Mouse (Mus musculus) limb, embryonic 14.5 days (tissue): ENCODE data around the gene Irgm2. TPM values are rescaled to one million over a fixed set of nuclear protein-coding genes. Genes with fewer than 3 reads are reported as not detected.

ENCODE experiments used
- ATAC-seq: fragments of 200-750 bp; cut with Nextera tagmentation; 2 replicates; pipeline ENCODE4 v1.8.0; 2017; ENCODE audit warnings: low read depth, moderate number of reproducible peaks, moderate TSS enrichment; ENCODE audit not compliant: low FRiP score
- DNase-seq: peaks from one replicate; pipeline ENCODE4 v3.0.0-alpha.2; 2015; ENCODE audit warnings: low spot score
- H3K27ac ChIP-seq: fragments of 300-500 bp; sonication (generic); replicated peaks from 2 replicates; pipeline ENCODE4 v1.5.1; 2014; ENCODE audit warnings: low read depth, mild to moderate bottlenecking, low read length, moderate library complexity, mixed read lengths
- H3K27me3 ChIP-seq: fragments of 300-500 bp; sonication (generic); 2 replicates; pipeline ENCODE4 v1.6.1; 2014; ENCODE audit warnings: low read length, mixed read lengths; ENCODE audit not compliant: control insufficient read depth, insufficient read depth
- H3K36me3 ChIP-seq: fragments of 300-500 bp; sonication (generic); 2 replicates; pipeline ENCODE4 v1.6.1; 2014; ENCODE audit warnings: mild to moderate bottlenecking, low read length, moderate library complexity, mixed read lengths; ENCODE audit not compliant: control insufficient read depth, insufficient read depth
- H3K4me1 ChIP-seq: fragments of 300-500 bp; sonication (generic); 2 replicates; pipeline ENCODE4 v1.6.1; 2014; ENCODE audit warnings: antibody characterized with exemption, low read length, mixed read lengths; ENCODE audit not compliant: control insufficient read depth, insufficient read depth
- H3K4me2 ChIP-seq: fragments of 300-500 bp; sonication (generic); replicated peaks from 2 replicates; pipeline ENCODE4 v1.6.1; 2014; ENCODE audit warnings: low read depth, mild to moderate bottlenecking, low read length, moderate library complexity; ENCODE audit not compliant: severe bottlenecking
- H3K4me3 ChIP-seq: fragments of 300-500 bp; sonication (generic); replicated peaks from 2 replicates; pipeline ENCODE4 v1.5.1; 2014; ENCODE audit warnings: low read length
- H3K9ac ChIP-seq: fragments of 300-500 bp; sonication (generic); 2 replicates; pipeline ENCODE4 v1.6.1; 2014; ENCODE audit warnings: mild to moderate bottlenecking, low read depth, low read length, moderate library complexity; ENCODE audit not compliant: severe bottlenecking
- H3K9me3 ChIP-seq: fragments of 300-500 bp; sonication (generic); 2 replicates; pipeline ENCODE4 v1.6.1; 2016; ENCODE audit warnings: low read length; ENCODE audit not compliant: control insufficient read depth
- POLR2A ChIP-seq: fragments of 200-500 bp; IDR thresholded peaks from 2 replicates; pipeline ENCODE4 v1.8.0; 2012; ENCODE audit warnings: inconsistent platforms, mild to moderate bottlenecking, moderate library complexity, borderline replicate concordance; ENCODE audit not compliant: insufficient read depth, insufficient read length; ENCODE audit errors: extremely low read depth
- WGBS: fragments of 180-500 bp; shearing (Covaris S2); extraction: QIAGEN DNeasy Blood & Tissue Kit; methylation state at CpG from one replicate; pipeline ENCODE4 v1.1.7; 2014; 5-methylcytosine and 5-hydroxymethylcytosine counted together
- polyA plus RNA-seq, 2 experiments: library from polyadenylated mRNA; depleted of rRNA in 1 of 2; stranded (reverse) in 1 of 2; unstranded in 1 of 2; fragments of >200 nt; fragmentation: Nextera tagmentation in 1 of 2; extraction: Ambion mirVana in 1 of 2; gene quantifications; 2 replicates each; pipeline versions ENCODE4 v1.2.1 to v1.2.3; 2012 to 2014

Irgm2 gene
- polyA plus RNA-seq, 2 experiments = 2.3 to 2.9 TPM

GRCm38 (mm10) chr11:58247294-58247693, 47.9 kb downstream of the Irgm2 start:
- Histone ChIP-seq H3K9me3 (no peaks in the 10 kb centered on the region), H3K36me3 (no peaks in the 10 kb centered on the region), H3K9ac (no peak overlapping the region), H3K4me3 (no peak overlapping the region), H3K27me3 (no peaks in the 10 kb centered on the region), H3K4me1 (no peaks in the 10 kb centered on the region), H3K27ac (no peak overlapping the region), H3K4me2 (no peak overlapping the region)
- TF ChIP-seq POLR2A = no peak
- 38% methylated on average over 4 of the region's 4 CpGs for WGBS
- DNase-seq = no peak
- no peak for ATAC-seq

DNA sequence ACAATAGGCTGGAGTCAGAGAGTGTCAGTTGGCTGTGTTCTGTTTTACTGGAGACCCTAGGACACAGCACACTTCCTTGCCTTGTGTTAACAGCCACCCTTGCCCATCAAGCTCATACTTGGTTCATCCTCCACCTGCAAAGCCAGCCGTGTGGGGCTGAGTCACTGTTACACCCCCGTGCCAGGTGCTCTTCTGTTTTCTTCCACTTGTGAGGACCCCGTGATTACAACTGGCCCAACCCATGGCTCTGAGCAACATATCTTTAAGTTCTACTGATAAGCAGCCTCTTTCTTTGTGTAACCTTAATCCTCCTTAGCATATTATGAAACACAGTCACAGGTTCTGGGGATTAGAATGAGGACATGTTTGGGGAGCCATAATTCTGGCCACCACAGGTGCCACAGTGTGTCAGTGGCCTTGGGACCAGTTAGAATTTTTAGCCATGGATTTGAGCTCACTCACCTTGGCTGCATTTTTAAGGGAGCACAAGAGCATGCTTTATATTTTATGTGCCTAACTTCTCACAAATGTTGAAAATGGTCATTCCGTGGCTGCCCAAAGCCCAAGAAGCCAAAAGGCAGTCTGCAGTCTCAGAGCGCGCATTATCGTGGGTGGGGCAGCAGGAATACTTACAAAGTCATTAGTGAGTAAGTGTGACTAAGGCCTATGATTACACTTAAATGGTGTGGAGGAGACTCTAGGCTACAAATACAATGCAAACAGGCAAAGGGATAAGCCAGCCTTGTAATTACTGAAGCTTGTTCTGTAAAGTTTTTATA, 50.0 kb downstream of the Irgm2 start:
- Histone ChIP-seq H3K9me3 (no peaks in the 10 kb centered on the region), H3K27me3 (no peaks in the 10 kb centered on the region), H3K4me1 (no peaks in the 10 kb centered on the region), H3K4me2 (no peak overlapping the region), H3K9ac (no peak overlapping the region), H3K36me3 (no peaks in the 10 kb centered on the region), H3K27ac (no peak overlapping the region), H3K4me3 (no peak overlapping the region)
- WGBS = 66% methylated on average over 7 of the region's 7 CpGs
- TF ChIP-seq POLR2A = no peak
- ATAC-seq (no peak), DNase-seq (no peak)

DNA sequence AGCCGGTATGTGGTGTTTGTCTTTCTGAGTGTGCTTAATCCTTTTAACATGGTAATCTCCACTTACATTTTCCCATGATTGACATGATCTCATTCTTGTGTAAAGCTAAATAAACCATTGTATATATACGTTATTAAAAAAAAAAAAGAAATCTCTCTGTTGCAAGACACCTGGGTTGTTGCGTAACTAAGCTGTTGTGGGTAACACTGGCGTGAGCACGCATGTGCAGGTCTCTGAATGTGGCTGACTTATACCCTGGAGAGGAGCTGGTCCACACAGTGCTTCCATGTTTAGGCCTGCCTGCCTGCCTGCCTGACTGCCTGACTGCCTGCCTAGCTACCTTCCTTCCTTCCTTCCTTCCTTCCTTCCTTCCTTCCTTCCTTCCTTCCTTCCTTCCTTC, 51.1 kb downstream of the Irgm2 start:
- Histone ChIP-seq H3K27me3 (no peaks in the 10 kb centered on the region), H3K9me3 (no peaks in the 10 kb centered on the region), H3K4me3 (no peak overlapping the region), H3K4me2 (no peak overlapping the region), H3K27ac (no peak overlapping the region), H3K4me1 (no peaks in the 10 kb centered on the region), H3K36me3 (no peaks in the 10 kb centered on the region), H3K9ac (no peak overlapping the region)
- no peak for DNase-seq
- no peak for ATAC-seq
- no peak for TF ChIP-seq POLR2A
- WGBS = 85% methylated on average over 5 of the region's 5 CpGs

DNA sequence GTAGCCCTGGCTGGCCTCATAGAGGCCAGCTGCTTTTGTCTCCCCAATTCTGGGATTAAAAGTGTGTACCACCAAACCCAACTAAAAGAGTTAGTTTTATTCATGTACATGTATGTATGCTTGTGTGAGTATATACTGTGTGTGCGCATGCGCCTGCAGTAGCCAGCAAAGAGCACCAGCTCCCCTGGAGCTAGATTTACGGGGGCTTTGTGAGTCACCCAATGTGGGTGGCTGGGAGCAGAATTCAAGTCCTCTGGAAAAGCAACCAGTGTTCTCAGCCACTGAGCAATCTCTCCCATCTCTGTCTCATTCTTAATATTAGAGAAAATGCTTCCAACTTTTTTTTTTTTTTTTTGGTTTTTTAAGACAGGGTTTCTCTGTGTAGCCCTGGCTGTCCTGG, 55.0 kb downstream of the Irgm2 start:
- 90% methylated on average over 3 of the region's 3 CpGs for WGBS
- Histone ChIP-seq H3K4me2 (no peak overlapping the region), H3K4me1 (no peaks in the 10 kb centered on the region), H3K27me3 (no peaks in the 10 kb centered on the region), H3K36me3 (no peaks in the 10 kb centered on the region), H3K4me3 (no peak overlapping the region), H3K9me3 (no peaks in the 10 kb centered on the region), H3K27ac (no peak overlapping the region), H3K9ac (no peak overlapping the region)
- DNase-seq (no peak), ATAC-seq (no peak)
- no peak for TF ChIP-seq POLR2A

- no peak for ATAC-seq
- no peaks in the 10 kb centered on the region for H3K27me3 ChIP-seq
- H3K4me1 ChIP-seq = no peaks in the 10 kb centered on the region
- no peaks in the 10 kb centered on the region for H3K9me3 ChIP-seq
- no peak for DNase-seq
- H3K4me3 ChIP-seq = no peak overlapping the region
- TF ChIP-seq POLR2A = no peak
- no peak overlapping the region for H3K27ac ChIP-seq
- H3K4me2 ChIP-seq = no peak overlapping the region
- H3K36me3 ChIP-seq = no peaks in the 10 kb centered on the region
- H3K9ac ChIP-seq = no peak overlapping the region
- 79% methylated on average over 5 of the region's 5 CpGs for WGBS
Observed at GRCm38 (mm10) chr11:58257816-58258215, 58.4 kb downstream of the Irgm2 start.
